20 mouse cellular contexts compared by ENCODE assay signal in genomic region chr12:107762140-107762539, GRCm38 (mm10).
A peak's percentile ranks its signal among the peaks of the same experiment; 100 is the strongest.
DNase-seq lines count a peak whose midpoint lies in the region; ATAC-seq lines count a peak whose summit lies in the region.
"Had no signal": no experiment of that assay in that cellular context is flagged by ENCODE, and none has a peak within 500 bp of the region (broad histone marks: within the 10 kb centered on the region; RNA-seq: fewer than 3 reads in every experiment).

No protein-coding gene starts in this region.

- no peak overlapping the region for H3K9ac ChIP-seq in heart, embryonic 16.5 days (ENCODE audit: low read length)
- H3K9ac ChIP-seq: embryonic facial prominence, embryonic 13.5 days; forebrain, embryonic 12.5 days; heart, embryonic 12.5 days had no signal

- DNase-seq in heart, adult 9 months (ENCODE audit: low spot score in 2 of 2) = no peak
- peak; percentile 59 to 60 for DNase-seq in thymus, adult 18-20 months
- peak; percentile 73 for DNase-seq in thymus, postnatal 14 days
- no peak for DNase-seq in kidney, adult 18-20 months
- DNase-seq in adrenal gland, adult 2 months = no peak
- no peak for DNase-seq in lung, postnatal 14 days
- DNase-seq: adrenal gland, postnatal 14 days; B cell, adult 2 months; cerebellum, adult 11-12 months; cerebellum, adult 9-10 months; cerebellum, postnatal 25 days; gastrocnemius, postnatal 14 days; heart, adult 2 months; heart, postnatal 36 days had no signal

- H3K4me3 ChIP-seq in heart, embryonic 16.5 days (ENCODE audit: low read length) = no peak overlapping the region
- H3K4me3 ChIP-seq: embryonic facial prominence, embryonic 13.5 days; forebrain, embryonic 12.5 days; heart, adult 2 months; heart, embryonic 12.5 days had no signal

- 0 out of 2 replicates have a peak, but pooled peaks have one; percentile 38 for ATAC-seq in heart, embryonic 16.5 days (replicated peaks; ENCODE audit: extremely low read depth, insufficient read depth, low FRiP score)
- ATAC-seq: forebrain, embryonic 16.5 days had no signal

- peaks cover 11% of the 10 kb centered on the region for H3K4me1 ChIP-seq in heart, embryonic 16.5 days (ENCODE audit: control insufficient read depth, insufficient read depth, low read length)

- no peaks in the 10 kb centered on the region for H3K36me3 ChIP-seq in heart, embryonic 16.5 days (ENCODE audit: control insufficient read depth, insufficient read depth)
- H3K36me3 ChIP-seq: embryonic facial prominence, embryonic 13.5 days; forebrain, embryonic 12.5 days; G1E; heart, embryonic 12.5 days had no signal

- H3K27me3 ChIP-seq in heart, embryonic 16.5 days (ENCODE audit: control insufficient read depth, insufficient read depth, low read length) = no peaks in the 10 kb centered on the region
- H3K27me3 ChIP-seq: embryonic facial prominence, embryonic 13.5 days; forebrain, embryonic 12.5 days had no signal

- no peak overlapping the region for H3K27ac ChIP-seq in heart, embryonic 16.5 days (ENCODE audit: low read length)
- H3K27ac ChIP-seq: embryonic facial prominence, embryonic 13.5 days; forebrain, embryonic 12.5 days; heart, adult 2 months had no signal

- 74% methylated on average over 4 of the region's 4 CpGs for WGBS in heart, embryonic 16.5 days

- no peak overlapping the region for H3K4me2 ChIP-seq in heart, embryonic 16.5 days (ENCODE audit: low read depth, low read length)
- H3K4me2 ChIP-seq: embryonic facial prominence, embryonic 13.5 days; forebrain, embryonic 12.5 days; heart, embryonic 12.5 days had no signal

- no peaks in the 10 kb centered on the region for H3K9me3 ChIP-seq in heart, embryonic 16.5 days (replicated peaks; ENCODE audit: control insufficient read depth, low read length)
- H3K9me3 ChIP-seq: embryonic facial prominence, embryonic 13.5 days; forebrain, embryonic 12.5 days; heart, embryonic 12.5 days had no signal

Comparison
In these comparisons a context has a peak if more than half of its experiments do, and no peak if none do; other contexts are left out.
1. DNase-seq: peak in thymus, adult 18-20 months (2 of 2) and thymus, postnatal 14 days (single experiment); none in heart, adult 9 months (0 of 2), kidney, adult 18-20 months (single experiment), adrenal gland, adult 2 months (single experiment) and lung, postnatal 14 days (single experiment).